Mouse (Mus musculus): ENCODE measurements around the gene Leng9.

DNA sequence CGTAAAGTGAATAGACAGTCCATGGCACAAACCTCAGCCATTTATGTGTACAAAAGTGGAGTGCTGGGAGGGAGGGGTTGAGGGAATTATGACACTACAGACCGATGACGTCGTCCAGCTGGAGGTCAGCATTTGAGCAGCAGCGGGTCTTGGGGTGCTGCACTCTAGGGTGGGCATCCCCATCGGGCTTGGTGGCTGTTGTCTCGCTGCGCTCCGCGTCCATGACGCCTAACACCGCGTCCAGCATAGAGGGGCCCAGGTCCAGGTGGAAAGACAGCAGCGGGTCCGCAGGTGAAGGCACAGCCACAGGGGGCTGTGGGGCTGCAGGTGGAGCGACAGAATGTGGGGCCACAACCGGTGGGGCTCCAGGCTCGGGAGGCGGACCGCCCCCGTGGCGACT lies 1.1 kb upstream of the Leng9 start:
- TF ChIP-seq CTCF (IDR thresholded peaks at IDR 0.05; ENCODE audit: low read depth): no peak
- no peak for TF ChIP-seq EP300 (optimal IDR thresholded peaks at IDR 0.05)
